ENCODE assay signal across 8 mouse cellular contexts in the genomic region with DNA sequence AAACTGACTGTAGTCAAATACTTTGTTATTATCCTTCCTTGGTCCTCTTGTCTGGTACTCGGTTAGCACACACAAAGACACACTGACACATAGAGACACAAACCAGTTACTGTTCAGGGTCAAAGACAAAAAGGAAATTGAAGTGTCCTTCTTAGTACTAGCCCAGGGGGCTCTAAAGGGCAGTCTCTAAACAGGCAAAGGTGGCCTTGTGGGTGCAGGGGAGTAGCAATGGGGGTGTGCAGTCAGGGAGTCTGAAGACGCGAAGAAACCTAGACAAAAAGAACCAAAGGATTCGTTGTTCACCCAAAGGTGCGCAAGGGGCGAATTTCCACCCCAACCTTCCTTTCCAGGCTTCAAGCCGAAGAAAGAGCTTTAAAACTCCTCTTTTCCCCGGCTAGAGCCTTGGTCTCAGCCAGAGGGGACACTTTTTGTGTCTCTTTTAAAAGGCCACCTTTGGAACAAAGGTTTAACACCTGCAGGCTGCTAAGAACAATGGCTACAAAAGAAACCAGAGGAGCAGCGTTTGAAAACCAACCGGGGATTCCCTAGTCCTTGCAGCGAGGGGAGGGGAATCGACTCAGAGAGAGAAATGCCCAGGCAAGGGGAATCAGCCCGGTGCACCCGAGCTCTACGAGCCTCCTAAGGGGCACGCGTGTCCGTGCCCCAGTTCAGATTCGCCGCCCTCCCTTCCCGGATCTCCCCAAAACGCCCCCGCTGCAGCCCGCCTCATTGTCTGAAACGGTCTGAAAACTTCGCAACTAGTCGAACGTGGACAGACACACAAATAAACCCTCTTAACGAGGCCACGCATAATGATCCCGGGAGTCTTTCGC. TPM values are rescaled to one million over a fixed set of nuclear protein-coding genes. Genes with fewer than 3 reads are reported as not detected.
DNase-seq lines count a peak whose midpoint lies in the region; ATAC-seq and TF ChIP-seq lines count a peak whose summit lies in the region.

No protein-coding gene starts in this region.

- H3K4me2 ChIP-seq in intestine, postnatal 0 days (replicated peaks; ENCODE audit: low read depth) = peak overlapping the region; percentile 78
- H3K4me2 ChIP-seq in lung, embryonic 14.5 days = peak overlapping the region; percentile 68

- H3K27me3 ChIP-seq in kidney, adult 2 months (replicated peaks; ENCODE audit: control insufficient read depth, insufficient read depth, low read length) = no peaks in the 10 kb centered on the region
- peaks cover 12% of the 10 kb centered on the region; the same call in 1 of the 2 replicates for H3K27me3 ChIP-seq in intestine, postnatal 0 days (replicated peaks; ENCODE audit: control insufficient read depth, insufficient read depth, low read length)
- H3K27me3 ChIP-seq in lung, embryonic 14.5 days (ENCODE audit: insufficient read depth, low read length) = no peaks in the 10 kb centered on the region

- H3K9ac ChIP-seq in intestine, postnatal 0 days (ENCODE audit: low read depth, low read length) = peak overlapping the region; percentile 71
- peak overlapping the region; percentile 82 for H3K9ac ChIP-seq in lung, embryonic 14.5 days

- ATAC-seq in intestine, postnatal 0 days = no peak
- ATAC-seq in lung, embryonic 14.5 days (ENCODE audit: insufficient read depth) = no peak

- peaks cover 13% of the 10 kb centered on the region for H3K4me1 ChIP-seq in kidney, adult 2 months (ENCODE audit: control insufficient read depth, insufficient read depth, low read length)
- H3K4me1 ChIP-seq in intestine, postnatal 0 days (replicated peaks; ENCODE audit: control insufficient read depth, insufficient read depth, low read length) = 0 out of 2 replicates have a peak, but pooled peaks cover 4% of the 10 kb centered on the region
- H3K4me1 ChIP-seq in lung, embryonic 14.5 days (ENCODE audit: insufficient read depth) = peaks cover 4% of the 10 kb centered on the region; the same call in 1 of the 2 replicates

- DNase-seq in kidney, adult 2 months = peak; percentile 49
- no peak for DNase-seq in kidney, adult 8-10 months
- DNase-seq in brain, adult 2 months (ENCODE audit: low read depth, low spot score) = peak; percentile 41
- peak; percentile 45 to 75 for DNase-seq in heart, adult 18-20 months
- peak; percentile 55 for DNase-seq in lung, embryonic 14.5 days
- DNase-seq in retina, postnatal 1 day = peak; percentile 67
- DNase-seq in thymus, postnatal 4 days = peak; percentile 72

- TF ChIP-seq POLR2A in kidney, adult 2 months (IDR thresholded peaks at IDR 0.05; ENCODE audit: low read depth, low read length) = no peak

- no peak for TF ChIP-seq CTCF in kidney, adult 2 months (conservative IDR thresholded peaks at IDR 0.05; ENCODE audit: insufficient read depth, insufficient read length, low read depth, low read length)
- TF ChIP-seq CTCF in intestine, postnatal 0 days (IDR thresholded peaks at IDR 0.05; ENCODE audit: low read depth) = 0 out of 2 replicates have a peak, but pooled peaks have one; percentile 4
- no peak for TF ChIP-seq CTCF in lung, embryonic 14.5 days (IDR thresholded peaks at IDR 0.05; ENCODE audit: low read depth)

- WGBS in kidney, adult 2 months = 7% methylated on average over 32 of the region's 32 CpGs
- 3% methylated on average over 32 of the region's 32 CpGs for WGBS in intestine, postnatal 0 days
- WGBS in lung, embryonic 14.5 days = under 1% methylated on average over 32 of the region's 32 CpGs

- no peaks in the 10 kb centered on the region; the same call in 1 of the 2 replicates for H3K36me3 ChIP-seq in kidney, adult 2 months (ENCODE audit: control insufficient read depth, insufficient read depth, low read length)
- H3K36me3 ChIP-seq in intestine, postnatal 0 days (ENCODE audit: control insufficient read depth, insufficient read depth) = no peaks in the 10 kb centered on the region
- H3K36me3 ChIP-seq in lung, embryonic 14.5 days (ENCODE audit: insufficient read depth) = 0 out of 2 replicates have a peak, but pooled peaks cover 3% of the 10 kb centered on the region

- H3K27ac ChIP-seq in kidney, adult 2 months (ENCODE audit: insufficient read depth, low read depth, low read length) = peak overlapping the region; percentile 98
- H3K27ac ChIP-seq in intestine, postnatal 0 days (ENCODE audit: low read depth, low read length) = no peak overlapping the region
- peak overlapping the region; percentile 93; the same call in 1 of the 2 replicates for H3K27ac ChIP-seq in lung, embryonic 14.5 days (ENCODE audit: low read depth)

- no peaks in the 10 kb centered on the region for H3K9me3 ChIP-seq in intestine, postnatal 0 days (ENCODE audit: control insufficient read depth)
- H3K9me3 ChIP-seq in lung, embryonic 14.5 days (ENCODE audit: low read depth, low read length) = no peaks in the 10 kb centered on the region

- H3K4me3 ChIP-seq in kidney, adult 2 months (ENCODE audit: insufficient read depth, low read depth, low read length) = peak overlapping the region; percentile 81
- peak overlapping the region; percentile 70 for H3K4me3 ChIP-seq in intestine, postnatal 0 days (ENCODE audit: low read depth, low read length)
- H3K4me3 ChIP-seq in lung, embryonic 14.5 days (ENCODE audit: low read depth, low read length) = peak overlapping the region; percentile 65

RNA-seq across cellular contexts. Expression of a gene that starts 2.3 kb away (rescaled TPM):
- polyA plus RNA-seq in kidney, adult 2 months (2012; rRNA removed) = 22.2 and 24.5 TPM in 2 replicates
- total RNA-seq in heart, adult 18-20 months (2021) = 10 to 100 TPM; 16.1 to 21.0 TPM
- polyA plus RNA-seq in intestine, postnatal 0 days (2015; fragmentation: Nextera tagmentation; extraction: Ambion mirVana) = 11.2 and 12.2 TPM in 2 replicates
- polyA plus RNA-seq in lung, embryonic 14.5 days (2014; fragmentation: Nextera tagmentation; extraction: Ambion mirVana) = 20.8 TPM in 2 replicates

Comparison
In these comparisons a context has a peak if more than half of its experiments do, and no peak if none do; other contexts are left out.
1. DNase-seq: peak in kidney, adult 2 months (single experiment), brain, adult 2 months (single experiment), heart, adult 18-20 months (2 of 2), lung, embryonic 14.5 days (single experiment), retina, postnatal 1 day (single experiment) and thymus, postnatal 4 days (single experiment); none in kidney, adult 8-10 months (0 of 2).
2. Peak in every context shown above with its lines, with median percentiles within 50 percentile points of each other: H3K4me3 ChIP-seq.